Mouse (Mus musculus) heart, adult 2 months (tissue): ENCODE data around the gene Pafah2. TPM values are rescaled to one million over a fixed set of nuclear protein-coding genes. Genes with fewer than 3 reads are reported as not detected.
A peak's percentile ranks its signal among the peaks of the same experiment; 100 is the strongest.

Source experiments
- DNase-seq, 2 experiments: peaks; one replicate each; pipeline ENCODE4 v3.0.0; 2021
- H3K27ac ChIP-seq: fragments of 200-600 bp; 2 replicates; pipeline ENCODE4 v1.8.1; 2022
- H3K27me3 ChIP-seq: fragments of 200-500 bp; 2 replicates; pipeline ENCODE4 v1.6.1; 2012; ENCODE audit warnings: mild to moderate bottlenecking, low read length, inconsistent platforms, mixed read lengths; ENCODE audit not compliant: control insufficient read depth, insufficient read depth
- H3K36me3 ChIP-seq: fragments of 200-500 bp; 2 replicates; pipeline ENCODE4 v1.6.1; 2012; ENCODE audit warnings: low read length, inconsistent platforms; ENCODE audit not compliant: control insufficient read depth, insufficient read depth
- H3K4me1 ChIP-seq: fragments of 200-500 bp; 2 replicates; pipeline ENCODE4 v1.6.1; 2011; ENCODE audit warnings: low read length; ENCODE audit not compliant: control insufficient read depth, insufficient read depth
- H3K4me3 ChIP-seq: fragments of 200-600 bp; 2 replicates; pipeline ENCODE4 v1.8.1; 2022
- H3K79me2 ChIP-seq: fragments of 200-500 bp; replicated peaks from 2 replicates; pipeline ENCODE4 v1.6.1; 2012; ENCODE audit warnings: mild to moderate bottlenecking, inconsistent platforms, low read length, moderate library complexity, mixed read lengths; ENCODE audit not compliant: control insufficient read depth, insufficient read depth
- H3K9ac ChIP-seq: fragments of 200-500 bp; 2 replicates; pipeline ENCODE4 v1.6.1; 2012; ENCODE audit warnings: low read depth, mild to moderate bottlenecking, control low read depth, inconsistent platforms, low read length, mixed read lengths
- CTCF ChIP-seq: fragments of 200-600 bp; IDR thresholded peaks from 2 replicates; pipeline ENCODE4 v1.8.1; 2022; ENCODE audit warnings: antibody characterized with exemption, mild to moderate bottlenecking, moderate library complexity
- EP300 ChIP-seq: fragments of 200-500 bp; IDR thresholded peaks from 2 replicates; pipeline ENCODE4 v1.6.1; 2011; ENCODE audit warnings: low read depth, low read length, control low read depth; ENCODE audit not compliant: insufficient read depth
- POLR2A ChIP-seq: fragments of 200-500 bp; IDR thresholded peaks from 2 replicates; pipeline ENCODE4 v1.6.1; 2011; ENCODE audit warnings: mild to moderate bottlenecking, low read depth, low read length, control low read depth; ENCODE audit not compliant: insufficient read depth
- WGBS: fragments of 180-500 bp; shearing (Covaris S2); methylation state at CpG from one replicate; pipeline ENCODE4 v1.1.7; 2018; 5-methylcytosine and 5-hydroxymethylcytosine counted together
- intact Hi-C: fragments of 180-260 bp; cut with DNase I; formaldehyde crosslinking; loops from one replicate; pipeline ENCODE4 v1.15.1; 2025
- polyA plus RNA-seq: library from polyadenylated mRNA; depleted of rRNA; stranded (reverse); fragments of >200 nt; gene quantifications from 2 replicates; pipeline ENCODE4 v1.2.3, GENCODE M21; 2012
- total RNA-seq, 2 experiments: library from RNA; stranded (reverse); gene quantifications; 2 replicates each; pipeline ENCODE4 v1.2.3; 2021

Gene Pafah2
- total and polyA plus RNA-seq, 3 experiments = 6.4 to 11.7 (median 11.0) TPM

DNA sequence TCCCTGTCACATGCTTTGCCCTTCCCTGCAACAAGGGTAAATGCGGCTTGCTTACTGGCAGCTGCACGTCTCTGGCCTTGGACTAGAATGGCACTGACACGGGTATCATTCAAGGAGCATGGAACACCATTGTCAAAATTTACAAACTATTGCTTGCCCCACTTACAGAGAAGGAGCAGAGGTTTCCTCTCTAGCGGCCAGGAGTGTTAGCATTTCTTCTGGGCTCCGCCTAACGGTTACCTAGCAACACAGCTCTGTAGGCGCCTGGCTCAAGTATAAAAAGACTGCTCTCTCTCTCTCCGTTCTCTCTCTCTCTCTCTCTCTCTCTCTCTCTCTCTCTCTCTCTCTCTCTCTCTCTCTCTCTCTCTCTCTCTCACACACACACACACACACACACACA lies 3.5 kb upstream of the Pafah2 start:
- Histone ChIP-seq H3K9ac (no peak overlapping the region), H3K4me3 (no peak overlapping the region), H3K27me3 (no peaks in the 10 kb centered on the region), H3K4me1 (no peaks in the 10 kb centered on the region; the same call in 1 of the 2 replicates), H3K27ac (no peak overlapping the region), H3K36me3 (no peaks in the 10 kb centered on the region), H3K79me2 (no peaks in the 10 kb centered on the region)
- no peak for DNase-seq
- TF ChIP-seq EP300 (no peak), POLR2A (no peak), CTCF (no peak)
- intact Hi-C loops = loop anchor here (5.0 kb wide), 1 partner anchor 205 kb away; the partner anchor contains the start of gene Cep85
- 15% methylated on average over 8 of the region's 8 CpGs for WGBS

DNA sequence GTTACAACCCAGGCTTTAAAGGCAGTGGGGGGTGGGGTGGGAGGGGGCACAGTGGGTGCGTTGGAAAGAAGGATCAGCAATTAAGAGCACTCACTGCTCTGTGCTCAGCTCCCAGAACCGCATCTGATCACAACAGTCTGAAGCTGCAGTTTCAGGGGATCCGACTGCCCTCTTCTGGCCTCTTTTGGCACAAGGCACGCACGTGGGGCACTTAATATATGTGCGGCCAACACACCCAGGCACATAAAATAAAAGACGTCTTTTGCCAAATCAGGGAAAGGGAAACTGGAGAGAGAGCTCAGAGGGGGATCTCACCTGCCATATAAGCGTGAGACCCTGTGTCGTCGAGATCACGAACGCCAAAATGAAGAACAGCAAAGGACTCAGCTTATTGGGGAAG lies 3.1 kb upstream of the Pafah2 start:
- no peak overlapping the region for H3K27ac ChIP-seq
- 26% methylated on average over 12 of the region's 12 CpGs for WGBS
- no peak overlapping the region for H3K4me3 ChIP-seq
- H3K27me3 ChIP-seq = no peaks in the 10 kb centered on the region
- no peak for TF ChIP-seq POLR2A
- no peak for TF ChIP-seq EP300
- peak; percentile 22 for TF ChIP-seq CTCF
- no peaks in the 10 kb centered on the region for H3K79me2 ChIP-seq
- intact Hi-C loops = loop anchor here (5.0 kb wide), 1 partner anchor 206 kb away; the partner anchor contains the start of gene Cep85
- no peak overlapping the region for H3K9ac ChIP-seq
- H3K4me1 ChIP-seq = no peaks in the 10 kb centered on the region; the same call in 1 of the 2 replicates
- no peak for DNase-seq
- no peaks in the 10 kb centered on the region for H3K36me3 ChIP-seq

DNA sequence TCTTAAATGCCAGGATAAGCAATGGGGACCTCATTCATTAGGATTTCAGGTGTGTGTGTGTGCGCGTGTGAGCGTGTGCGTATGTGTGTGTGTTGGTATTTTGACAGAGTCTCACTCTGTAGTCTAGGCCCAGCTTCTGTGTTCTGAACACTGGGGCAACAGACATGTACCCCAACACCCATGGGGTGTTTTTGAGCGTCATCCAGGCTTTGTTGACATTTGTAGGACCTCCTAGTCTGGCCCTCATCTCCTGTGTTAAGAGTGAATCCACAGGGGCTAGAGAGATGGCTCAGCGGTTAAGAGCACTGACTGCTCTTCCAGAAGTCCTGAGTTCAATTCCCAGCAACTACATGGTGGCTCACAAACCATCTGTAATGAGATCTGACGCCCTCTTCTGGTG lies 978 bp upstream of the Pafah2 start:
- Histone ChIP-seq H3K9ac (no peak overlapping the region), H3K4me1 (no peaks in the 10 kb centered on the region; the same call in 1 of the 2 replicates), H3K4me3 (no peak overlapping the region), H3K36me3 (no peaks in the 10 kb centered on the region), H3K27ac (no peak overlapping the region), H3K27me3 (no peaks in the 10 kb centered on the region), H3K79me2 (no peaks in the 10 kb centered on the region)
- DNase-seq = no peak
- intact Hi-C loops = no loop called here
- TF ChIP-seq POLR2A (no peak), CTCF (no peak), EP300 (no peak)
- WGBS = 89% methylated on average over 7 of the region's 7 CpGs

DNA sequence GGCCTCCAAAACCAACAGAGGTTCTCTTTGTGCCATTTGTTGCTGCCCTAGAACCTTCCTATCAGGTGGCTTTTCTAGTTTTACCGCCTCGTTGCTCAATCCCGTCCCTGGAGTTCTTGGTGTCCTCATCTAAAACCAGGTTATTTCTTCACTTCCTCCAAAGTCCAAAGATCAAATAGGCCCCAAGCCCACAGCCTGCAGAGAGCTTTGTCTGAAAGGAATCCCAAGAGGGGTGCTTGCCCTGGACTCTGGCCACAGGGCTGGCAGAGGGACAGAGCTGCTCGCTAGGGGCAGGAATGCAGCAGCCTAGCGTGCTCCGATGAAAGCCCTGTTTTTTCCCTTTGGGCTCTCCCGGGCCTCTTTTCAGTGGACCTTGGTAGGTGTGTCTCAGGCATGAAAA lies 1.0 kb downstream of the Pafah2 start:
- intact Hi-C loops = loop anchor here (2.0 kb wide), 1 partner anchor 72 kb away; the partner anchor contains the start of gene Stmn1
- no peaks in the 10 kb centered on the region for H3K27me3 ChIP-seq
- peak; percentile 40 for TF ChIP-seq CTCF
- no peak for TF ChIP-seq POLR2A
- no peak for TF ChIP-seq EP300
- 2% methylated on average over 7 of the region's 7 CpGs for WGBS
- H3K36me3 ChIP-seq = no peaks in the 10 kb centered on the region
- peak overlapping the region; percentile 2; the same call in 1 of the 2 replicates for H3K4me3 ChIP-seq
- H3K9ac ChIP-seq = 0 out of 2 replicates have a peak overlapping the region, but pooled peaks have one; percentile 19
- peak overlapping the region; percentile 77 for H3K27ac ChIP-seq
- H3K79me2 ChIP-seq = no peaks in the 10 kb centered on the region
- H3K4me1 ChIP-seq = peaks cover 3% of the 10 kb centered on the region
- DNase-seq = peak; percentile 77 to 78

DNA sequence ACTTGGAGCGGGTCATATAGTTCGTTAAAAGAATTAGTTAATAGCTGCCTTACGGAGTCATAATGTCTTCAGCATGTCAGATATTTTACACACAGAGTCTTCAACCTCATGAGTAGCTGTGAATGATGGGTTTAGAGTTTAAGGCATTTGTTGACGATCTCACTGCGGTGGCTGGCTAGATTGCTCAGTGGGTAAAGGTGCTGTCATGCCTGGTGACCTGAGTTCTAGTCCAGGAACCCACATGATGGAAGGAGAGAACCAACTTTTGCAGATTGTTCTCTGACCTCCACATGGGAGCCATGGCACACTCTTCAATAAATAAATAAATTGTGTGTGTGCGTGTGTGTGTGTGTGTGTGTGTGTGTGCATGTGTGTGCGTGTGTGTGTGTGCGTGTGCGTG lies 1.6 kb downstream of the Pafah2 start:
- H3K27ac ChIP-seq = peak overlapping the region; percentile 77
- no peaks in the 10 kb centered on the region for H3K27me3 ChIP-seq
- no peak overlapping the region for H3K9ac ChIP-seq
- no peaks in the 10 kb centered on the region for H3K79me2 ChIP-seq
- TF ChIP-seq CTCF (no peak), POLR2A (no peak), EP300 (no peak)
- DNase-seq = no peak
- no peaks in the 10 kb centered on the region for H3K36me3 ChIP-seq
- 85% methylated on average over 9 of the region's 9 CpGs for WGBS
- no peak overlapping the region for H3K4me3 ChIP-seq
- peaks cover 5% of the 10 kb centered on the region for H3K4me1 ChIP-seq
- intact Hi-C loops = loop anchor here (2.0 kb wide), 1 partner anchor 71 kb away; the partner anchor contains the start of gene Stmn1

DNA sequence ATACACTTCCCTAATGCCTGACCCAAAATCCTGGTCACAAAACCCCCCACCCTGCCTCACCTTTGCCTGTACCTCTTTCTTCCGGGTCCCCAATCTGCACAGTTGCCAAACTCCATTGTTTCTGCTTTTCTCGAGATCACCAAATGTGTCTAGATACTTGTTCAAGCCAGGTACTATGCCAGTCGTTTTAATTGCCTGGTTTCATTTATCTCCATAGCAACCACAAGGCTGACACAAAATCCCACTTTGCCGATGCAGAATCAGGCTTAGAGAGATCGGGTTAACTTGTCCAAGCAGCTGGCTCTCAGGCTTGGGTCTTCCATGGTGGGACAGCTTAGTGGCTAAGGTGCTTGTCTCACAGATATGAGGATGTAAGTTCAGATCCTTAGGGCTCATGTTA lies 4.1 kb downstream of the Pafah2 start:
- Histone ChIP-seq H3K36me3 (no peaks in the 10 kb centered on the region), H3K79me2 (no peaks in the 10 kb centered on the region), H3K9ac (no peak overlapping the region), H3K4me3 (no peak overlapping the region), H3K27me3 (no peaks in the 10 kb centered on the region), H3K4me1 (peaks cover 7% of the 10 kb centered on the region), H3K27ac (no peak overlapping the region)
- intact Hi-C loops = no loop called here
- no peak for DNase-seq
- no peak for TF ChIP-seq POLR2A
- no peak for TF ChIP-seq EP300
- no peak for TF ChIP-seq CTCF
- 52% methylated on average over 5 of the region's 5 CpGs for WGBS
